In the genomic region with DNA sequence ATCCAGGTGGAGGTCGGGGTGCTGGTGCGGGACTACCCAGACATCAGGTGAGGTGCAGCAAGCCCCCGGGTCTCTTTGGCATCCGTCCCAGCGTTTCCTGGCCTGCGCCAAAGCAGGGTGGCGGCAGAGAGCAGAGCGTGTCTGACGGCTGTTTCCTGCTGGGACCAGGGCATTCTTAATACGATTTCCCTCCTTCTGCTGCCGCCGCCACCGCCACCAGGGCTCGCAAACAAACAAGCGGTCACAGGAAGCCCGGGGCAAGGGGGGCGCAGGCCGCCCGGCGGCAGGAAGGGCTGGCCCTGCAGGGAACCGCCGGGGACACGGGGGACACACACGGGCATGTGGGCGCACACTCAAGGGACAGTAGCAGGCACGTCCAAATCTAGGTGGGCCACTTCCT, we compare ENCODE assay signal across 8 mouse cellular contexts. TPM values are rescaled to one million over a fixed set of nuclear protein-coding genes. Genes with fewer than 3 reads are reported as not detected.
DNase-seq lines count a peak whose midpoint lies in the region.

No protein-coding gene starts in this region.

- no peaks in the 10 kb centered on the region for H3K9me3 ChIP-seq in megakaryocyte, embryonic 14.5 days

- H3K27me3 ChIP-seq in megakaryocyte, embryonic 14.5 days (replicated peaks), result no peaks in the 10 kb centered on the region

- peaks cover 59% of the 10 kb centered on the region for H3K4me1 ChIP-seq in megakaryocyte, embryonic 14.5 days

- peak; percentile 83 for DNase-seq in adrenal gland, adult 2 months
- DNase-seq in embryo, embryonic 9.5 days (ENCODE audit: extremely low spot score), result peak; percentile 45
- DNase-seq in heart, postnatal 36 days, result peak; percentile 34 to 47
- peak; percentile 79 to 83 for DNase-seq in kidney, postnatal 4 days
- peak; percentile 77 for DNase-seq in testis, postnatal 10 days (ENCODE audit: low spot score)
- no peak for DNase-seq in thymus, postnatal 10 days (ENCODE audit: low spot score in 2 of 2)
- DNase-seq in left cerebral cortex, adult 9 months (ENCODE audit: low spot score in 2 of 2), result no peak

- H3K4me3 ChIP-seq in megakaryocyte, embryonic 14.5 days (replicated peaks), result peak overlapping the region; percentile 82

- intact Hi-C loops in heart, postnatal 36 days (cut with DNase I), result no loop called here

- H3K36me3 ChIP-seq in megakaryocyte, embryonic 14.5 days (replicated peaks; ENCODE audit: low read length), result peaks cover 95% of the 10 kb centered on the region

RNA-seq across cellular contexts. Expression of gene Bloc1s3, which starts 16.4 kb away (rescaled TPM):
- 10 to 100 TPM in 1 of 2 experiments, 1 to 10 TPM in 1; 9.8 to 13.2 TPM for total RNA-seq in adrenal gland, adult 2 months (2021)
- polyA plus RNA-seq in adrenal gland, adult 2 months (2012; rRNA removed), result 31.9 and 37.2 TPM in 2 replicates
- 1 to 10 TPM; 2.3 to 2.5 TPM for total RNA-seq in heart, postnatal 36 days (2021)
- 5.5 and 6.5 TPM in 2 replicates for polyA plus RNA-seq in megakaryocyte, embryonic 14.5 days (2012; ENCODE audit: insufficient read depth, low replicate concordance)

RNA-seq across cellular contexts. Expression of gene Trappc6a, which starts 16.5 kb away (rescaled TPM):
- 10 to 100 TPM; 70.2 to 81.4 TPM for total RNA-seq in adrenal gland, adult 2 months (2021)
- polyA plus RNA-seq in adrenal gland, adult 2 months (2012; rRNA removed), result 253 and 254 TPM in 2 replicates
- total RNA-seq in heart, postnatal 36 days (2021), result 10 to 100 TPM; 32.9 to 37.4 TPM
- 608 and 613 TPM in 2 replicates for polyA plus RNA-seq in megakaryocyte, embryonic 14.5 days (2012; ENCODE audit: insufficient read depth, low replicate concordance)

RNA-seq across cellular contexts. Expression of gene Nkpd1, which starts 25.9 kb away (rescaled TPM):
- total RNA-seq in adrenal gland, adult 2 months (2021), result under 1 TPM in 1 of 2 experiments, not detected in 1; 0.14 TPM
- polyA plus RNA-seq in adrenal gland, adult 2 months (2012; rRNA removed), result 0.38 and 0.64 TPM in 2 replicates
- not detected for total RNA-seq in heart, postnatal 36 days (2021)
- polyA plus RNA-seq in megakaryocyte, embryonic 14.5 days (2012; ENCODE audit: insufficient read depth, low replicate concordance), result 1.3 and 2.9 TPM in 2 replicates

RNA-seq across cellular contexts. Expression of gene Exoc3l2, which starts 28.6 kb away (rescaled TPM):
- 10 to 100 TPM; 31.9 to 58.8 TPM for total RNA-seq in adrenal gland, adult 2 months (2021)
- 55.3 and 57.9 TPM in 2 replicates for polyA plus RNA-seq in adrenal gland, adult 2 months (2012; rRNA removed)
- total RNA-seq in heart, postnatal 36 days (2021), result under 1 TPM; 0.78 to 0.84 TPM
- polyA plus RNA-seq in megakaryocyte, embryonic 14.5 days (2012; ENCODE audit: insufficient read depth, low replicate concordance), result 40.8 and 53.6 TPM in 2 replicates

RNA-seq across cellular contexts. Expression of gene Mark4, which starts 33.1 kb away (rescaled TPM):
- 10 to 100 TPM; 40.5 to 56.8 TPM for total RNA-seq in adrenal gland, adult 2 months (2021)
- polyA plus RNA-seq in adrenal gland, adult 2 months (2012; rRNA removed), result 71.6 and 79.0 TPM in 2 replicates
- 10 to 100 TPM; 25.7 to 27.2 TPM for total RNA-seq in heart, postnatal 36 days (2021)
- 102 and 169 TPM in 2 replicates for polyA plus RNA-seq in megakaryocyte, embryonic 14.5 days (2012; ENCODE audit: insufficient read depth, low replicate concordance)

Comparison
In these comparisons a context has a peak if more than half of its experiments do, and no peak if none do; other contexts are left out.
1. DNase-seq: peak in adrenal gland, adult 2 months (single experiment), embryo, embryonic 9.5 days (single experiment), heart, postnatal 36 days (2 of 2), kidney, postnatal 4 days (2 of 2) and testis, postnatal 10 days (single experiment); none in thymus, postnatal 10 days (0 of 2) and left cerebral cortex, adult 9 months (0 of 2).